Mouse (Mus musculus): ENCODE data around the gene Clcn5. TPM values are rescaled to one million over a fixed set of nuclear protein-coding genes. Genes with fewer than 3 reads are reported as not detected.

Gene Clcn5
- total RNA-seq (2021) = 10 to 100 TPM; 18.4 to 20.5 TPM
- long read RNA-seq, full-length matches to known transcripts = 1 of 4 reads
- long read RNA-seq, partial matches to known transcripts = 2 of 4 reads
- long read RNA-seq, other reads (novel, unspliced or antisense) = 1 of 4 reads

- peak; percentile 92 to 95 for DNase-seq (ENCODE audit: low spot score in 2 of 2)
Measured at GRCm38 (mm10) chrX:7319089-7319721, at the start of gene Clcn5. TSS of gene Clcn5 (minus strand) at chrX:7319358.

- no peak for DNase-seq (ENCODE audit: low spot score in 2 of 2)
Measured at GRCm38 (mm10) chrX:7325455-7325854, 6.3 kb upstream of the Clcn5 start.

GRCm38 (mm10) chrX:7322288-7322687 lies 3.1 kb upstream of the Clcn5 start:
- DNase-seq (ENCODE audit: low spot score in 2 of 2) = peak; percentile 71 to 76

- no peak for DNase-seq (ENCODE audit: low spot score in 2 of 2)
Measured at GRCm38 (mm10) chrX:7320571-7320970, 1.4 kb upstream of the Clcn5 start.

GRCm38 (mm10) chrX:7318551-7319025 lies 570 bp downstream of the Clcn5 start:
- DNase-seq (ENCODE audit: low spot score in 2 of 2) = no peak

- DNase-seq (ENCODE audit: low spot score in 2 of 2) = peak; percentile 4 to 21
Measured at GRCm38 (mm10) chrX:7315115-7315514, 4.0 kb downstream of the Clcn5 start.

GRCm38 (mm10) chrX:7314645-7315044 lies 4.5 kb downstream of the Clcn5 start:
- DNase-seq (ENCODE audit: low spot score in 2 of 2) = no peak

- no peak for DNase-seq (ENCODE audit: low spot score in 2 of 2)
Measured at GRCm38 (mm10) chrX:7308242-7308641, 10.9 kb downstream of the Clcn5 start.

GRCm38 (mm10) chrX:7306861-7307260 lies 12.3 kb downstream of the Clcn5 start:
- no peak for DNase-seq (ENCODE audit: low spot score in 2 of 2)

- no peak for DNase-seq (ENCODE audit: low spot score in 2 of 2)
Measured at GRCm38 (mm10) chrX:7292981-7293380, 26.2 kb downstream of the Clcn5 start.

- no peak for DNase-seq (ENCODE audit: low spot score in 2 of 2)
Measured at GRCm38 (mm10) chrX:7292151-7292768, 26.9 kb downstream of the Clcn5 start.

- no peak for DNase-seq (ENCODE audit: low spot score in 2 of 2)
Measured at GRCm38 (mm10) chrX:7288976-7289375, 30.2 kb downstream of the Clcn5 start.

- no peak for DNase-seq (ENCODE audit: low spot score in 2 of 2)
Measured at GRCm38 (mm10) chrX:7287051-7287734, 32.0 kb downstream of the Clcn5 start.

GRCm38 (mm10) chrX:7282636-7283035 lies 36.5 kb downstream of the Clcn5 start:
- no peak for DNase-seq (ENCODE audit: low spot score in 2 of 2)

GRCm38 (mm10) chrX:7279722-7280121 lies 39.4 kb downstream of the Clcn5 start:
- DNase-seq (ENCODE audit: low spot score in 2 of 2) = peak in 1 of 2 experiments; percentile 3

- DNase-seq (ENCODE audit: low spot score in 2 of 2) = peak; percentile 3 to 13
Measured at GRCm38 (mm10) chrX:7276564-7276963, 42.6 kb downstream of the Clcn5 start.

- DNase-seq (ENCODE audit: low spot score in 2 of 2) = no peak
Measured at GRCm38 (mm10) chrX:7261149-7261548, 58.0 kb downstream of the Clcn5 start.

GRCm38 (mm10) chrX:7260400-7261113 lies 58.6 kb downstream of the Clcn5 start:
- DNase-seq (ENCODE audit: low spot score in 2 of 2) = no peak

- DNase-seq (ENCODE audit: low spot score in 2 of 2) = no peak
Measured at GRCm38 (mm10) chrX:7259718-7260117, 59.4 kb downstream of the Clcn5 start.

GRCm38 (mm10) chrX:7256022-7256421 lies 63.1 kb downstream of the Clcn5 start:
- no peak for DNase-seq (ENCODE audit: low spot score in 2 of 2)

GRCm38 (mm10) chrX:7204099-7204498 lies 115.1 kb downstream of the Clcn5 start:
- DNase-seq (ENCODE audit: low spot score in 2 of 2) = no peak

Data from layer of hippocampus, postnatal 10 days (tissue).